In genomic region chr1:46914349-46914748, GRCm38 (mm10) we compare ENCODE assay signal across 12 mouse cellular contexts. TPM values are rescaled to one million over a fixed set of nuclear protein-coding genes. Genes with fewer than 3 reads are reported as not detected.
DNase-seq lines count a peak whose midpoint lies in the region; ATAC-seq and TF ChIP-seq lines count a peak whose summit lies in the region.
"Had no signal": no experiment of that assay in that cellular context is flagged by ENCODE, and none has a peak within 500 bp of the region (broad histone marks: within the 10 kb centered on the region; RNA-seq: fewer than 3 reads in every experiment).

No protein-coding gene starts in this region.

- no peaks in the 10 kb centered on the region for H3K9me3 ChIP-seq in ES-E14 (ENCODE audit: control insufficient read depth, insufficient read depth, low read depth, low read length)
- peaks cover 4% of the 10 kb centered on the region for H3K9me3 ChIP-seq in hindbrain, embryonic 13.5 days
- H3K9me3 ChIP-seq: hindbrain, embryonic 15.5 days had no signal

- no peaks in the 10 kb centered on the region for H3K27me3 ChIP-seq in hindbrain, embryonic 13.5 days
- H3K27me3 ChIP-seq: forebrain, embryonic 12.5 days; heart, embryonic 13.5 days; hindbrain, embryonic 15.5 days; megakaryocyte, embryonic 14.5 days had no signal

- WGBS in hindbrain, embryonic 13.5 days, result 59% methylated on average over 1 of the region's 1 CpGs

- 0 out of 4 replicates have a peak, but pooled peaks cover 0 to 3% of the 10 kb centered on the region in 2 experiments for H3K4me1 ChIP-seq in ES-E14 (ENCODE audit: control insufficient read depth in 2 of 2, insufficient read depth in 2 of 2, low read length in 2 of 2, poor library complexity in 1 of 2)
- no peaks in the 10 kb centered on the region for H3K4me1 ChIP-seq in hindbrain, embryonic 13.5 days (replicated peaks)
- H3K4me1 ChIP-seq: forebrain, embryonic 12.5 days; heart, embryonic 13.5 days; hindbrain, embryonic 15.5 days; megakaryocyte, embryonic 14.5 days had no signal

- H3K4me2 ChIP-seq in hindbrain, embryonic 13.5 days, result no peak overlapping the region
- H3K4me2 ChIP-seq: forebrain, embryonic 12.5 days; heart, embryonic 13.5 days; hindbrain, embryonic 15.5 days had no signal

- in situ Hi-C loops in ES-E14 (cut with MboI; ENCODE audit: low sequenced_read_pairs in 2 of 2, unreplicated experiment in 2 of 2), result no loop called here

- H3K4me3 ChIP-seq in ES-E14 (ENCODE audit: insufficient read depth in 1 of 2, low read depth in 1 of 2, low read length in 2 of 2, poor library complexity in 1 of 2, severe bottlenecking in 1 of 2), result no peak overlapping the region
- H3K4me3 ChIP-seq in hindbrain, embryonic 13.5 days, result no peak overlapping the region
- H3K4me3 ChIP-seq: forebrain, embryonic 12.5 days; heart, embryonic 13.5 days; hindbrain, embryonic 15.5 days; megakaryocyte, embryonic 14.5 days had no signal

- no peaks in the 10 kb centered on the region for H3K36me3 ChIP-seq in ES-E14 (ENCODE audit: control insufficient read depth, insufficient read depth, low read length, poor library complexity, severe bottlenecking)
- no peaks in the 10 kb centered on the region for H3K36me3 ChIP-seq in hindbrain, embryonic 13.5 days
- H3K36me3 ChIP-seq: forebrain, embryonic 12.5 days; heart, embryonic 13.5 days; hindbrain, embryonic 15.5 days had no signal

- H3K9ac ChIP-seq in ES-E14 (ENCODE audit: insufficient read depth, low read depth, low read length, poor library complexity, severe bottlenecking), result no peak overlapping the region
- H3K9ac ChIP-seq in hindbrain, embryonic 13.5 days, result no peak overlapping the region
- H3K9ac ChIP-seq: forebrain, embryonic 12.5 days; heart, embryonic 13.5 days; hindbrain, embryonic 15.5 days had no signal

- DNase-seq in heart, adult 11 months, result peak; percentile 77
- no peak for DNase-seq in heart, adult 9 months (ENCODE audit: low spot score in 2 of 2)
- DNase-seq in 3T3-L1 (ENCODE audit: low read depth, low spot score), result peak; percentile 7
- DNase-seq in ES-E14 (ENCODE audit: low read depth, low spot score), result no peak
- peak; percentile 50 for DNase-seq in induced T-regulatory cell, adult 2 months (ENCODE audit: low read depth)
- no peak for DNase-seq in cerebellum, postnatal 14 days
- no peak for DNase-seq in urinary bladder, adult 2 months (ENCODE audit: low spot score)

- no peak overlapping the region for H3K27ac ChIP-seq in ES-E14 (ENCODE audit: insufficient read depth, low read depth, low read length, poor library complexity, severe bottlenecking)
- no peak overlapping the region for H3K27ac ChIP-seq in hindbrain, embryonic 13.5 days
- H3K27ac ChIP-seq: forebrain, embryonic 12.5 days; heart, embryonic 13.5 days; hindbrain, embryonic 15.5 days had no signal

- ATAC-seq in hindbrain, embryonic 13.5 days (ENCODE audit: low FRiP score), result no peak

TF ChIP-seq in ES-E14, 5 proteins besides CTCF, POLR2A, EP300 and RAD21:
- TF ChIP-seq HCFC1 (IDR thresholded peaks at IDR 0.05; ENCODE audit: borderline replicate concordance, insufficient read depth, low read length), result no peak
- TF ChIP-seq ZC3H11A (IDR thresholded peaks at IDR 0.05; ENCODE audit: borderline replicate concordance, low read depth, low read length), result peak; percentile 39; the same call in 1 of the 2 replicates

RNA-seq across cellular contexts. Expression of gene Slc39a10, which starts 21.7 kb away (rescaled TPM):
- 71.5 and 114 TPM in 2 replicates for total RNA-seq in ES-E14 (2012; rRNA removed)
- 16.0 and 17.1 TPM in 2 replicates for polyA plus RNA-seq in urinary bladder, adult 2 months (2012; rRNA removed)
- polyA plus RNA-seq in hindbrain, embryonic 13.5 days (2015; fragmentation: Nextera tagmentation; extraction: Ambion mirVana), result 61.0 and 69.1 TPM in 2 replicates

Comparison
In these comparisons a context has a peak if more than half of its experiments do, and no peak if none do; other contexts are left out.
1. DNase-seq: peak in heart, adult 11 months (single experiment), 3T3-L1 (single experiment) and induced T-regulatory cell, adult 2 months (single experiment); none in heart, adult 9 months (0 of 2), ES-E14 (single experiment), cerebellum, postnatal 14 days (0 of 2) and urinary bladder, adult 2 months (single experiment).